Mouse (Mus musculus) heart, embryonic 11.5 days (tissue): ENCODE results near the gene Nynrin. TPM values are rescaled to one million over a fixed set of nuclear protein-coding genes. Genes with fewer than 3 reads are reported as not detected.
A peak's percentile ranks its signal among the peaks of the same experiment; 100 is the strongest.

ENCODE experiments used
- ATAC-seq: fragments of 200-750 bp; cut with Nextera tagmentation; replicated peaks from 2 replicates; pipeline ENCODE4 v1.8.0; 2017; ENCODE audit warnings: moderate library complexity; ENCODE audit not compliant: insufficient number of reproducible peaks, low FRiP score, low TSS enrichment
- H3K27ac ChIP-seq: fragments of 300-500 bp; sonication (generic); 2 replicates; pipeline ENCODE4 v1.5.1; 2014; ENCODE audit warnings: mild to moderate bottlenecking, low read depth, low read length
- H3K27me3 ChIP-seq: fragments of 300-500 bp; sonication (generic); 2 replicates; pipeline ENCODE4 v1.6.1; 2014; ENCODE audit warnings: mild to moderate bottlenecking, low read length, mixed read lengths; ENCODE audit not compliant: control insufficient read depth, insufficient read depth
- H3K36me3 ChIP-seq: fragments of 300-500 bp; sonication (generic); 2 replicates; pipeline ENCODE4 v1.6.1; 2014; ENCODE audit warnings: mild to moderate bottlenecking, low read length, moderate library complexity, mixed read lengths; ENCODE audit not compliant: control insufficient read depth, insufficient read depth
- H3K4me1 ChIP-seq: fragments of 300-500 bp; sonication (generic); 2 replicates; pipeline ENCODE4 v1.6.1; 2014; ENCODE audit warnings: low read length; ENCODE audit not compliant: control insufficient read depth, insufficient read depth
- H3K4me2 ChIP-seq: fragments of 300-500 bp; sonication (generic); 2 replicates; pipeline ENCODE4 v1.6.1; 2014; ENCODE audit warnings: mild to moderate bottlenecking, moderate library complexity
- H3K4me3 ChIP-seq: fragments of 300-500 bp; sonication (generic); 2 replicates; pipeline ENCODE4 v1.5.1; 2014; ENCODE audit warnings: low read depth, low read length
- H3K9ac ChIP-seq: fragments of 300-500 bp; sonication (generic); 2 replicates; pipeline ENCODE4 v1.6.1; 2014; ENCODE audit warnings: mild to moderate bottlenecking, low read depth, low read length, moderate library complexity
- H3K9me3 ChIP-seq: fragments of 300-500 bp; sonication (generic); replicated peaks from 2 replicates; pipeline ENCODE4 v1.6.1; 2016; ENCODE audit warnings: low read length; ENCODE audit not compliant: control insufficient read depth
- WGBS: fragments of 180-500 bp; shearing (Covaris S2); extraction: QIAGEN DNeasy Blood & Tissue Kit; methylation state at CpG from one replicate; pipeline ENCODE4 v1.1.7; 2014; ENCODE audit not compliant: insufficient replicate concordance; 5-methylcytosine and 5-hydroxymethylcytosine counted together
- polyA plus RNA-seq: library from polyadenylated mRNA; unstranded; fragments of >200 nt; fragmentation: Nextera tagmentation; extraction: Ambion mirVana; gene quantifications from 2 replicates; pipeline ENCODE4 v1.2.1, GENCODE M21; 2014

Gene Nynrin
- polyA plus RNA-seq, 1 experiment from 2014 or later = 12.5 TPM

- H3K9me3 ChIP-seq = no peaks in the 10 kb centered on the region
- H3K36me3 ChIP-seq = no peaks in the 10 kb centered on the region
- H3K4me3 ChIP-seq = no peak overlapping the region
- no peak overlapping the region; the same call in 1 of the 2 replicates for H3K4me2 ChIP-seq
- no peak overlapping the region for H3K27ac ChIP-seq
- ATAC-seq = no peak
- no peaks in the 10 kb centered on the region for H3K27me3 ChIP-seq
- H3K4me1 ChIP-seq = no peaks in the 10 kb centered on the region
- 0 out of 2 replicates have a peak overlapping the region, but pooled peaks have one; percentile 10 for H3K9ac ChIP-seq
- WGBS = 20% methylated on average over 7 of the region's 7 CpGs
These were observed 68.8 kb downstream of the Nynrin start for GRCm38 (mm10) chr14:55922475-55923232.

Other genes with a start within 250 kb of the Nynrin start
- gene Rec8, start 236.0 kb upstream of the Nynrin start, polyA plus RNA-seq = 8.8 and 14.1 TPM in 2 replicates
- 70.1 and 81.7 TPM in 2 replicates for gene Ipo4, start 218.1 kb upstream of the Nynrin start, polyA plus RNA-seq
- gene Gm49378, start 216.1 kb upstream of the Nynrin start, polyA plus RNA-seq = 1.9 and 4.2 TPM in 2 replicates
- gene Tm9sf1, start 210.2 kb upstream of the Nynrin start, polyA plus RNA-seq = 78.7 and 86.9 TPM in 2 replicates
- gene Tssk4, start 203.8 kb upstream of the Nynrin start, polyA plus RNA-seq = 0.63 TPM in 2 replicates
- 72.0 and 74.2 TPM in 2 replicates for gene Mdp1, start 193.5 kb upstream of the Nynrin start, polyA plus RNA-seq
- 41.3 and 43.3 TPM in 2 replicates for gene Gmpr2, start 182.1 kb upstream of the Nynrin start, polyA plus RNA-seq
- 512 and 535 TPM in 2 replicates for gene Nedd8, start 181.9 kb upstream of the Nynrin start, polyA plus RNA-seq
- gene Tinf2, start 172.2 kb upstream of the Nynrin start, polyA plus RNA-seq = 39.6 and 42.3 TPM in 2 replicates
- gene Tgm1, start 140.1 kb upstream of the Nynrin start, polyA plus RNA-seq = 0.13 and 0.30 TPM in 2 replicates
- gene Rabggta, start 131.7 kb upstream of the Nynrin start, polyA plus RNA-seq = 19.1 and 19.7 TPM in 2 replicates
- 56.4 and 60.3 TPM in 2 replicates for gene Dhrs1, start 108.3 kb upstream of the Nynrin start, polyA plus RNA-seq
- gene Nop9, start 108.3 kb upstream of the Nynrin start, polyA plus RNA-seq = 25.1 and 26.3 TPM in 2 replicates
- 1.4 and 1.7 TPM in 2 replicates for gene Cideb, start 95.6 kb upstream of the Nynrin start, polyA plus RNA-seq
- gene Ltb4r2, start 92.6 kb upstream of the Nynrin start, polyA plus RNA-seq = 0.16 and 1.0 TPM in 2 replicates
- 0.11 and 0.21 TPM in 2 replicates for gene Ltb4r1, start 88.0 kb upstream of the Nynrin start, polyA plus RNA-seq
- gene Adcy4, start 69.9 kb upstream of the Nynrin start, polyA plus RNA-seq = 13.2 and 19.7 TPM in 2 replicates
- gene Ripk3, start 65.1 kb upstream of the Nynrin start, polyA plus RNA-seq = 19.6 and 19.8 TPM in 2 replicates
- 15.5 and 16.9 TPM in 2 replicates for gene Nfatc4, start 30.9 kb upstream of the Nynrin start, polyA plus RNA-seq
- gene Cbln3, start 30.4 kb downstream of the Nynrin start, polyA plus RNA-seq = 0.30 and 0.42 TPM in 2 replicates
- 6.0 and 8.9 TPM in 2 replicates for gene Khnyn, start 30.9 kb downstream of the Nynrin start, polyA plus RNA-seq
- gene Sdr39u1, start 46.3 kb downstream of the Nynrin start, polyA plus RNA-seq = 36.9 and 42.2 TPM in 2 replicates
- not detected in 2 replicates for gene Cma1, start 90.7 kb downstream of the Nynrin start, polyA plus RNA-seq
- gene Cma2, start 97.0 kb downstream of the Nynrin start, polyA plus RNA-seq = not detected in 2 replicates
- not detected in 2 replicates for gene Mcpt1, start 164.0 kb downstream of the Nynrin start, polyA plus RNA-seq
- not detected in 2 replicates for gene Mcpt9, start 176.5 kb downstream of the Nynrin start, polyA plus RNA-seq
- not detected in 2 replicates for gene Mcpt2, start 188.0 kb downstream of the Nynrin start, polyA plus RNA-seq
- not detected in 2 replicates for gene Mcpt4, start 208.3 kb downstream of the Nynrin start, polyA plus RNA-seq
- not detected in 2 replicates for gene Mcpt8, start 231.3 kb downstream of the Nynrin start, polyA plus RNA-seq
- gene Ctsg, start 248.6 kb downstream of the Nynrin start, polyA plus RNA-seq = 0.21 TPM in 1 of 2 replicates, not detected in the other